Mouse (Mus musculus) adrenal gland, adult 2 months (tissue): ENCODE measurements at regions not wholly inside any gene's neighbourhood (a gene's known extent, or its start where the extent isn't known, plus 50 kb on each side); places are given as distances from the start of the nearest gene placed in this dataset.
A peak's percentile ranks its signal among the peaks of the same experiment; 100 is the strongest.
"Not testable (repeated sequence)": the region's sequence is repeated elsewhere in the genome, so short reads cannot be mapped to it uniquely, and the experiment has no call there.

Experiments
- DNase-seq: peaks from one replicate; pipeline ENCODE4 v3.0.0; 2021

DNA sequence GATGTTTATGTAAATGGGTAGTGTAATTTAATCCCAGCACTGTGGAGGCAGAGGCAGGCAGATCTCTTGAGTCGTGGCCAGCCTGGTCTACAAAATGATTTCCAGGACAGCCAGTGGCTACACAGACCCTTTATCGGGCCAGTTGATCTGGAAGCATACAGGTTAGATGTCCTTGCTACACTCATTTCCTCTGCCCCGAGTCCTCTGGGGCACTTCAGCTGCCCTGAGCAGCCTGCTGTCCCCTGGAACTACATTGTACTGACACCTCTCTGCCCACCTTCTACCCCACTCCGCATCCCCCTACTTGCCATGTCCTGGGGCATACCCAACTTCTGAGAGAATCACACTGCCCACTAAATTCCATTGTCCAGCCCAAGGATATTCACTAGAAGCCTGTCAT is 60.6 kb upstream of the Helt start:
- DNase-seq: no peak

- not testable (repeated sequence) for DNase-seq
Observed at GRCm38 (mm10) chr8:46357961-46358360, 63.5 kb upstream of the Helt start.

GRCm38 (mm10) chr8:46362871-46363306 is 68.4 kb upstream of the Helt start:
- DNase-seq: no peak

- DNase-seq: no peak
Observed at GRCm38 (mm10) chr8:46365711-46366110, 71.2 kb upstream of the Helt start.

DNA sequence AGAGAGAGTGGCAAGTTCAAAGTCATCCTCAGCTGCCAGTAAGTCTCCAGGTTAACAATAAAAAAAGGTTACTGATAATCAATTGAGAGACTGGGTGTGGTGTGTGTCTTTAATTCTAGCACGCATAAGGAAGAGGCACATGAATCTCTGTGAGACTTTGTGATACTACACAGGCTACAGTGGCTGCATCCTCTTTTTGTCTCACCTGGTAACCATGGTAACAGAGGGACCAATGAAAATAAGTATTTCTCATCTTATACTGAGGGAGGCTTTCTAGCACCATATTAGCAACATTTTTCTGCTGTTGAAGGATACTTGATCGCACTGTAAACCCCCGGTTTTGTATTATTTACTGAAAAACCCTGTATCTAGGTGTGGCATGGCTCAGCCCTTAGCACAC is 72.7 kb upstream of the Helt start:
- DNase-seq: no peak

DNA sequence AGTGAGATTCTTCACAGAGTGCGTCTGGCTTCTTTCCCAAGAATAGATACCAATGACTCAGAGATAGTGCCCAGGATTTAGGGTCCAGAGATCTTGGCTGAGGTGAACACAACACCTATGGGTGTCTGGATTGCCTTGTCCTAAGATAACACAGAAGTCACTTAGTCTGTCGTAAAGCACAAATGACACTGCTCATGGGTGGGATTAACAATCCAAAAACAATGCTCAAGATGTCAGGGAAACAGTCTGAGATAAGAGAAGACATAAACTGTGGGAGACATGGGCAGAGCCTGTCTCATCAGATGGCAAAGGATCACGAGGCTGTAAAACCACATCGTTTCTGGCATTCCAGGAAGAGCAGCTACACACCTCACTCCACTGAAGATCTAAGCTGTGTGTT is 79.6 kb upstream of the Helt start:
- no peak for DNase-seq

DNA sequence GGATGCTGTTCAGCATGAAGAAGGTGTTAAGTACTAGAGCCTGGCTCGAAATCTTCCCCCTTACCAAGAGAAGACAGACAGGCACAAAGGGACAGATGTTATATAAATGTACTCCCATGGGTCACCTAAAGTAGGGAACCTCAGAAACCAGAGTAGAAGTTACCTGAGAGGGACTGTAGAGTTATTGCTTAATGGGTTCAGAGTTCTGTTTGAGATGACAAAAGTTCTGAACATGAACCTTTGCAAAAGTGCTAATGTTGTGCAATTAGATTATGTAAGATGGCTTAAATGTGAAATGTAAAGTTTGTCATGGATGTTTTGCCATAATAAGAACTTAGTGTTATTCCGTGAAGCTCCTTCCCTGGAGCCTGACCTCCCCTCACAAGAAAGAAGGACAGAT is 81.5 kb upstream of the Helt start:
- DNase-seq: no peak

GRCm38 (mm10) chr8:46384926-46385325 is 85.9 kb upstream of the Acsl1 start:
- no peak for DNase-seq

DNA sequence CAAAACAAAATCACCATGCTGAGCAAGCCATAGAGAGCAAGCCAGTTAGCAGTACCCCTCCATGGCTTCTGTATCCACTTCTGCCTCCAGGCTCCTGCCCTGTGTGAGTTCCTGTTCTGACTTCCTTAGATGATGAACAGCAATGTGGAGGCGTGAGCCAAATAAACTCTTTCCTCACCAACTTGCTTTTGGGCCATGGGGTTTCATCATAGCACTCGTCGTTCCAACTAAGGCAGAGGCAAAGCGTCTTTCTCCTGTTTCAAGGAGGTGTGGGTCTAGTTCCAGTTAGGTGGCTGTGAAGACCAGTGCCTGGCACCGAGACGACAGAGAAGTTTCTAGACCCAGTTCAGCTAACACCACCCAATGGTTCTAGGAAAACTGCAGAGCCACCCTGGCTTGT is 85.0 kb upstream of the Acsl1 start:
- peak; percentile 49 for DNase-seq

DNA sequence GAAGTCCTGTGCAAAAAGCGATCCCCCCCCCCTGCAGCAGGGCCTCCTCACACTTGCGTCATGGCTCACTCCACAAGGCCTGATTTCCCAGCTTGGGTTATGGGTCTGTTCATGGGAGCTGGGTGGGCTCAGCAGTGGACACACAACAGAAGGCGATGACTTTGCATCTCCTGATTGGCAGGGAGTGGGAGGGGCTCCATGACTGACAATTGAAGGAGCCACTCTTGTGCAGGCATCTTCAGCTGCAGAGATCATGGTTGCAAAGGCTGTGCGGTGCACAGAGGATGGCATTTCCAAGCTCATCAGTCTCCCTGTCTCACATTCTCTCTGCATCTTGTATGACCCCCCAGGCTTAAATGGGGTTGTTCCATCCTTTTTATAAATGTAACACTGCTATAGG is 84.3 kb upstream of the Acsl1 start:
- DNase-seq: no peak

- no peak for DNase-seq
Observed at GRCm38 (mm10) chr8:46387037-46387436, 83.8 kb upstream of the Acsl1 start.

GRCm38 (mm10) chr8:46388421-46388820 is 82.4 kb upstream of the Acsl1 start:
- DNase-seq: no peak

GRCm38 (mm10) chr8:46390431-46390830 is 80.4 kb upstream of the Acsl1 start:
- peak; percentile 94 for DNase-seq

GRCm38 (mm10) chr8:46391678-46392077 is 79.2 kb upstream of the Acsl1 start:
- DNase-seq: no peak

DNA sequence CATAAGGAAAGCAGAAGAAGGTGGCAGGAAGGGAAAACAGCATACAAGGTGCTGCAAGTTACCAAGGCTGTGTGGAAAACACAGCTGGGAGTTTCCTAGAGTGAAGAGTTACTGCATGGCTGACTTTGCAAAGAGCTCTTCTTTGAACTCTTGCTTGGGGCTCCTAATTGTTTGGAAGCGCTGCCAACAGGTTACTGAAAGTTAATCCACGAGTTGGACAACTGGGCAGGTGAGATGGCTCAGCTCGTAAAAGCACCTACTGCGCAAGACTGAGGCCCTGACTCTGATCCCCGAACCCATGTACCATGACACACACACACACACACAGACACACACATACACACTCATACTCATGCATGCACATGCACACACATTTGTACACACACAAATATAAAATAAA is 77.5 kb upstream of the Acsl1 start:
- no peak for DNase-seq

- no peak for DNase-seq
Observed at GRCm38 (mm10) chr8:46394750-46395149, 76.1 kb upstream of the Acsl1 start.

DNA sequence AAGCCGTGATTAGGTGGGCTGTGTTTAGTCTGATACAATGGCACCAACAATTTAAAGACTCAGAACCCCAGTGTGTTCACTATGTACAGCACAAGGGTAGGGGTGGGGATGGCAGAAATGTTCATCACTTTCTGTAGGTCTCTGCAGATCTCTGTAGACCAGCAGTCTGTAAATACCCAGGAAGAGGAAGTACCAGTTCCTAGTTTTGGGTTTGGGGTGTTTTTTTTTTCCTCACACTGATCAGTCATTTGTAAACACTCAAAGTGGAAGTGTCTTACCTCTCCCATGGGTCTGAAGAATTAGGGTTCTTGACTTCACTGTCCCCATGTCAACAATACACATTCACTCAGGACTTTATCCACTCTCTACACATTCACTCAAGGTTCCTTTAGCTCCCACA is 75.5 kb upstream of the Acsl1 start:
- DNase-seq: no peak

- no peak for DNase-seq
Observed at GRCm38 (mm10) chr8:46397081-46397480, 73.8 kb upstream of the Acsl1 start.

- DNase-seq: no peak
Observed at GRCm38 (mm10) chr8:46397777-46398176, 73.1 kb upstream of the Acsl1 start.

DNA sequence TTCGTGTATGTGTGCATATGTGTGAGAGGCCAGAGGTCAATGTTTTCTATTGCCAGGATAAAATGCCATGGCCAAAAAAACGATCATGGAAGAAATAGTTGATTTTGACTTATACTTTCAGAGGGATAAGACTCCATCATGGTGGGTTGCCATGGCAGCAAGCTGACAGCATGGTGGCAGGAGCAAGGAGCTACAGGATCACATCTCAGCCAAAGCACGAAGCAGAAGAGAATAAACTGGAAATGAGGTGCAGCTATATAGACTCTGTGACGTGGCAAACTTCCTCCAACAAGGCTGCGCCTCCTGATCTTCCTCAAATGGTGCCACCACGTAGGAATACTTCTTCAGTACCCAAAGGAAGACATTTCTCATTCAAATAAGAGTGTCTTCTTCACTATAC is 70.2 kb upstream of the Acsl1 start:
- DNase-seq: no peak

GRCm38 (mm10) chr8:46403877-46404560 is 66.8 kb upstream of the Acsl1 start:
- peak; percentile 52 for DNase-seq

GRCm38 (mm10) chr8:46408886-46409285 is 62.0 kb upstream of the Acsl1 start:
- DNase-seq: no peak

- DNase-seq: peak; percentile 27
Observed at GRCm38 (mm10) chr8:46409296-46409695, 61.5 kb upstream of the Acsl1 start.

DNA sequence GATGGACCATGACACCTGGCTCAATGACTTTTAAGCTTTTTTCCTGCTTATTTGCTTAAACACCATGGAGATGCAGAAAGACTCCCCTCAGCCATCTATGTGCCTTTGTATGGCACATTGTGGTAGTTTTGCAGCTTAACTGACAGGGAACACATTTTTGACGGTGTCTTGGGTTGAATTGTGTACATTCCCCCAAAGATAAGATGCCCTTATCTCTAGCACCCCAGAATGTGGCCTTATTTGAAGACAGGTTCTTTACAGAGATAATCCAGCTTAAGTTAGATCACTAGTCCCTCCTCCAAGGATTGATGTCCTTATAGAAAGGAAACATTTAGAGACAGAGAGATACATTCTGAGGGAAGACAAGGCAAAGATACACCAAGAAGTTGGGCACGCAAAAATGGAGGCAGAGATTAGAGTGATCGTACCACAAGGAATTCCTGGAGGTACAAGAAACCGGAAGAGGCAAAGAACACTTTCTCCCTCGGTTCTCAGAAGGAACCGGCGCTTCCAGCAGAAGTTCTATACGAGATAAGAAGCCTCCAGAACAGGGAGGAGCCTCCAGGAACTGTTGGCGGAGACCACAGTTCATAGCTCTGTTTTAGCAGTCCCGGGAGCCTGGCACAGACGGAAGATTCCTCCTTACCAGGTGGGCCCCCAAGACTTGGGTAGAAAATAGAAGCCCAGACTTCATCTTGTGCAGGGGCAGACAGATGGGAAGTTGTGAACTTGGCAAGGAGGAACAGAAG is 58.8 kb upstream of the Acsl1 start:
- no peak for DNase-seq
